Mouse (Mus musculus) left cerebral cortex, adult 9 months (tissue): ENCODE results near the gene Gdf9.

Experiments used
- DNase-seq, 2 experiments: peaks; one replicate each; pipeline ENCODE4 v3.0.0; 2022; ENCODE audit warnings: low spot score in 2 of 2

Gene Gdf9

DNA sequence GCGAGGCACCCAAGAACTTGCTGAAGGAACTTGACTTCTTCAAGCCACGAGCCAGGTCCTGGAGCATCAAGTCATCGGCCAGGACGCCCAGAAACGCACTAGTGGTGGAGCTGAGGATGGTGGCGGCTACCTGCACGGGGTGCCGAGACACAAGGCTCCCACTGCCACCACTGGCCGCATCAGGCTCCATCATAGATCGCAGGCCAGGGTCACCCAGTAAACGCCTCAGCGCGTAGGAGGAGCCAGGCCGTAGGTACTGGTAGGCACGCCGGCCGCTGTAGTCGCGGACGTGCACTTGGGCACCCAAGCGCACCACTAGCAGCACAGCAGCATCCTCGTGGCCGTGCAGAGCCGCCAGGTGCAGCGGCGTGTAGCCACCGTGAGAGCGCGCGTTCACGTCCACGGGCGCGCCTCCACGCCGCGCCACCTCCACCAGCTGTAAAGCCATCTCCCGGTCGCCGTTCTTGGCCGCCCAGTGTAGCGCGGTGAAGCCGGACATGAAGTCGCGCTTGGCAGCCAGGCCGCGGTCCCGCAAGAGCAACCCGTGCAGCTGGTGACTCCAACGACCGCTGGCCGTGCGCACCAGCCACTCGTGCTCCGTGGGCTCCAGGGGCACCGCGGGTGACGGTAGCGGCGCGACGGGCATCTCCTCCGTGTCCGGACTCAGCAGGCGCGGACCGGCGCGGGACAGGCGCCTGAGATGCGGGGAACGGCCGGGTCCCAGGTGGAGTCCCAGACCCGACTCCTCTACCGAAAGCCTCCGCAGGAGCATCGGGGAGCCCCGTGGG is 47.8 kb downstream of the Gdf9 start:
- no peak for DNase-seq

DNA sequence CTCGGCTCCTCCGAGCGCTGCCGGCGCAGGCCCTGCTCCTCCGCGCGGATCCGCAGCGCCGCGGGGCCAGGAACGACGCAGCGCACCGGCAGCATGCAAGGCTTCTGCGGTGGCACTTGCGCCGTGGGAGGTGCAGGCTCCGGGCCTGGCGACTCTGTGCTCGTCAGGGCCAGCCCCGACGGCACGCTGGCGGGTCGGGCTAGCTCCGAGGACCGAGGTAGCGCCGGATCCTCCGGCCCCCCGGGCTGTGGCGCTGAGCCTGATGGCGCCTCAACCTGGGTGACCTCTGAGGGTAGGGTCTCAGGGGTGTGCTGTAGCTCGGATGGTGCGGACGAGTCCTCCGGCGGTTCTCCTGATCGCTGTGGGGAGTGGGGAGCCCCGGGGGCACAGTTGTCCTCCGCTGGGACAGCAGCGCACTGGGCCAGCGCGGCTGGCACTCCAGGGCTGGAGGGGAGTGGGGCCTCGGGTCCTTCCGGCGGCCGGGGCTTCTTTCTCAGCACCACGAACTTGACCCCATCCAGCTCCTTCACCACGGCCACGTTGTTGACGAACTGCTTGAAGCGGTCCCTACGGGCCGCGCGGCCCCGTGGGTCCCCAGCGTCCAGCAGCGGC is 48.5 kb downstream of the Gdf9 start:
- DNase-seq: no peak

DNA sequence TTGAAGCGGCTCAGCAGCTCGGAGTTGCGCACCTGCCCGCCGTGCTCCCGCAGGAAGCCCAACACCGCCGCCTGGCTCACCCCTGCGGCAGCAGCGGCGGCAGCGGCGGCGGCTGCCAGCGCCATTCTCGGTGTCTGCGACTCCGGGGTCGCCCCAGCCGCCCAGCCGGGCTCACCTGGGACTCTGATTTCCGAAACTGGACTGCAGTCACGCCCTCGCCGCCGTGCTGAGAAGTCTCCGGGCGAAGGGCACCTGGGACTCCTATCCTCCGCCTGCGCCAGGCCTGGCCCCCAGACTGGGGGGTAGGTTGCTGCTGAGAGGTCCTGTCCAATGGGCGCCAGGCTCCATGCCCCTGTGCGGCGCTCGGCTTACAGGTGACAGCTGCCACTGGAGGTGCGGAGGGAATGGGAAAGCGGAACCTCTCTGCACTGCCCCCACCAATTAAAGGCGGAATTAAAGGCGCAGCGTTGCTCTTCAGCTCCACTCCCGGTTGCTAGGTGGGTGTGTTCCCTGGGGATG is 49.0 kb downstream of the Gdf9 start, which contains the start of the genes Gm9945 and Sowaha:
TSS of gene Gm9945 (plus strand) at position 384 of the 519 bp plus-strand sequence.
TSS of gene Sowaha (minus strand) at position 492 of the 519 bp plus-strand sequence.
- peak; percentile 69 to 77 for DNase-seq

DNA sequence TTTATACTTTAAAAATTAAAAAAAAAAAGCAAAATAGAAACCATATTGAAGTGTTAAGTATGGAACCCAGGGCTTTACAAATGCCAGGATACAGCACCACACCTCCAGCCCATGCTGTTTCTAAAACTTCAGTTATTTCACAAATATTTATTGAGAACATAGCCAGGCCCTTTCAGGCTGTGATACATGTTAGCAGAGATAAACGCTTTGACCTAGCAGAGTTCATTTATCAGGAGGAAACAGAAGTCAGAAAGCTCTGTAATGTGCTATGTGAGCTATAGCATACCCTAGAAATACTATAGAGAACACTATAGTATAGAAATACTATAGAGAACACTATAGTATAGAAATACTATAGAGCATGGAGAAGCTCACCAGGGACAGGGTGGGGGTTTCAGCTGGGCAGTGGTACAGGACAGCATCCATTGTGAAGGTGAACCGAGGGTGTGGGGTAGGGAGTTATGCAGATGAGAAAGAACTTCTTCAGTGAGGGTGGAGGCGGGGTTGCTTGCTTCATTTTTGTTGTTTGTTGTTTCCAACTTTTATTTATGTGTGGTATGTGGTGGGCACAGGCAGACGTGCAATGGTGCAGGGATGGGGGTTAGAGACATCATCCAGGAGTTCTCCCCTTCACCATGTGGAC is 50.4 kb downstream of the Gdf9 start:
- DNase-seq: no peak

DNA sequence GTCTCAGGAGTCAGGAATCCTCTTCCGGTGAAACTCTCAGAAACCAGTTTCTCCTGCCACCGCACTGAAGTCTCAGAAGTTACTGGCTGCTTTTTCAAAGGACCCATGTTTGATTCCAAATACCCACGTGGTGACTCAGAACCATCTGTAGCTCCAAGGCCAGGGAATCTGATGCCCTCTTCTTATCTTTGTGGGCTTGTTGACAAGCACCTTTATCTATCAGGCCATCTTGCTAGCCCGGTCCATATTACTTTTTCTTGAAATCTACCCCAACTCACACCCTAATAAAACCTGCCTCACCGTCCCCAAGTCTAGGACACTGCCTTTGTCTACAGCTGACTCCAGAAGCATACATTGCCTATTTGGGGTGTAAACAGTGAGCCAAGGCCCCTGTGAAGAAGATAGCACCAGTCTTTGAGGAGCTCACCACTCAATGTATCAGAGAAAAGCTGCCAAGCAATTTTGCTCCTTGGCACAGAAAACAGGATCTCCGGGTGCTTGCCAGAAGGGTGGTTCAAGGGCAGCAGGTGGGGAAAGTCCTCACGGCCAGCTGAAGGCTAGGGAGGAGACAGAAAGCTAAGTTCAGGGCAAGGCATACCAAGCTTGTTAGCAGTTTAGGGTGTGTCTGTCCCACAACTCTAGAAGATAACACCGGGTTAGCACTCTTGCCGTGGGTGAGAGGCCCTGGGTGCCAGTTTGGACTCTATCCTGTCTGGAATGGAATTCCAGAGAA is 52.5 kb downstream of the Gdf9 start:
- DNase-seq: no peak

DNA sequence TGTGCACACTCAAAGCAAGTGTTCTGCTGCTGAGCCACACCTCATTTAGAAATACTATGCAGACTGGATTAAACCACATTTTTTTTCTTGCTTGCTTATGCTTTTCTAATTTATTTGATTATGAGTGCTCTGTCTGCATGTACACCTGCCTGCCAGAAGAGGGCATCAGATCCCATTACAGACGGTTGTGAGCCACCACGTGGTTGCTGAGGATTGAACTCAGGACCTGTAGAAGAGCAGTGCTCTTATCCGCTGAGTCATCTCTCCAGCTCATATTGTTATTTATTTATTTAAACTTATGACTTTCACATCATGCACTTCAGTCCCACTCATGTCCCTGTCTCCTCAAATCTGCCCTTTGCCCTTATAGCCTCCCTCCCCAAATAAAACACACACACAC is 54.9 kb downstream of the Gdf9 start:
- DNase-seq: no peak

DNA sequence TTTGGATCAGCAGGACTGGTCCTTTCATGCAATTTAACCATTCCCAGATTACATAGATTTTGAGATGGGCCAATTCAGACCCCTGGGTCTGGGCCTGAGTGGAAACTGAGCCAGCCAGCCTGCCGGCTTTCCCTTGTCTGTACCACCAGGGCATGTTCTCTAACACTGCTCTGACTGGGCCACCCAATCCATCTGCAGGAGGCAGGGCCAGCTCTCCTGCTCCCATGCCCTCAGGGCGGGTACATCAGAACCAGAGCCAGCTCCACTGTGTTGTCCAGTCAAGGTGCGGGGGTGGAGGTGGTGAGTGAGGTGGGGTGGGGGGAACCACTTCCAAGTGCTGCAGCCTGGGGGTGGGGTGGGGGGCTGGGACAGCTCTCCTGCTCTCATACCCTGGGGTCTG is 55.5 kb downstream of the Gdf9 start:
- DNase-seq: no peak

DNA sequence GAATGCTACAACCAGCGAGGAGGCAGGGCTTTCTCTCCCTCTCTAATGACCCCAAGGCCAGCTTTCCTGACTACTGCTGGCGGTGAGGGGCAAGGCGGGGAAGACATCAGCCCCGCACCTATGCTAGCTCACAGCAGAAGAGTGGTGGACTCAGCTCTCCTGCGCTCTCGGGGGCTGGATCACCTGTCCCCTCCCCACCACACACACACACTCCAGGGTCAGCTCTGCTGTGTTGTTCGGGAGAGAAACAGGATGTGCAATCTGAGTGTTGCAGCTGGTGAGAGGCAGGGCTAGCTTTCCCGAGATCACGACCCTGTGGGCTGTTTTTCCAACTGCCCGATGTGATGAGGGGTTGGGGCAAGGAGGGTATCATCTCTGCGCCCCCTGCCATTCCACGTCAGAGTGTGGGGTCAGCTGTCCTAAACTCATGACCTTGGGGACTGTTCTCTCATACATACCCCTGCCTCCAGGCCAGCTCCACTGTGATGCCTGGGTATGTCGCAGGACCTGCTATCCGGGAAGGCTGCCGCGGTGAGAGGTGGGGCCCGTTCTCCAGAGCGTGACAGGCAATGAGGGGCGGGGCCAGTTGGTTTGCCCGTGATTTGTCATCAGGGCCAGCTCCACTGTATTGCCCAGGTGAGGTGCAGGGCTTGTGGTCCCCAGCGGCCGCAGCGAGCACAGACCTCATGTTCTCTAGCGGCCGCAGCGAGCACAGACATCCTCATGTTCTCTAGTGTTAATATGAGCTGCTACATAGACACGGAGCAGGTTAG is 56.2 kb downstream of the Gdf9 start:
- DNase-seq: peak in 1 of 2 experiments; percentile 48
